ENCODE assay signal across 11 mouse cellular contexts in the genomic region with DNA sequence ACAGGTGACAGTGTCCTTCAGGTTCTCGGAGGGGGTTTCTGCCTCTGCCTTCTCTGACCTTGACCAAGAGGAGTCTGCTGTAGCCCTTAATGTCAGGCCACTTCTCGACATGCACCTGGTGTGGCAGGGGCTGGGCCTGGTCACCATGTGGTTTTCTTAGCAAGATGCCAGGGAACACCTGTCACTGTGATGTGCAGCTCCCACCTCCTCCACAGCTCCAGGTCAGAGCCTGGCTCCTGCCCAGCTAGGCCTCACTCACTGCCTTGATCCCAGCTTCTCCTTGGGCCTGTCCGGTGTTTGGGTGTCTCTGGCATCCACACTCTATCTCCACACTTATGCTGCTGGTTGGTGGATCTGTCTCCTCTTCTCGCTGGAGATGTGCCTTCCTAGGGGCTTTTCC.
DNase-seq lines count a peak whose midpoint lies in the region; ATAC-seq and TF ChIP-seq lines count a peak whose summit lies in the region.
"Had no signal": no experiment of that assay in that cellular context is flagged by ENCODE, and none has a peak within 500 bp of the region (broad histone marks: within the 10 kb centered on the region; RNA-seq: fewer than 3 reads in every experiment).

No protein-coding gene starts in this region.

- H3K4me2 ChIP-seq in forebrain, embryonic 15.5 days (replicated peaks): no peak overlapping the region
- H3K4me2 ChIP-seq in forebrain, embryonic 16.5 days (ENCODE audit: low read length): no peak overlapping the region
- no peak overlapping the region for H3K4me2 ChIP-seq in hindbrain, embryonic 11.5 days (replicated peaks; ENCODE audit: low read depth, low read length)
- H3K4me2 ChIP-seq in hindbrain, postnatal 0 days (ENCODE audit: low read depth, low read length): no peak overlapping the region
- H3K4me2 ChIP-seq: embryonic facial prominence, embryonic 12.5 days had no signal

- H3K27ac ChIP-seq in forebrain, embryonic 15.5 days (replicated peaks): peak overlapping the region; percentile 33; the same call in 1 of the 2 replicates
- H3K27ac ChIP-seq in forebrain, embryonic 16.5 days (ENCODE audit: low read length): no peak overlapping the region
- peak overlapping the region; percentile 19 for H3K27ac ChIP-seq in hindbrain, embryonic 10.5 days
- H3K27ac ChIP-seq in hindbrain, embryonic 11.5 days (ENCODE audit: low read depth, low read length): no peak overlapping the region
- H3K27ac ChIP-seq in hindbrain, postnatal 0 days: peak overlapping the region; percentile 66
- H3K27ac ChIP-seq: liver, embryonic 12.5 days; macrophage had no signal

- H3K9me3 ChIP-seq in forebrain, embryonic 15.5 days: no peaks in the 10 kb centered on the region
- H3K9me3 ChIP-seq in forebrain, embryonic 16.5 days (ENCODE audit: control insufficient read depth, low read length): no peaks in the 10 kb centered on the region
- H3K9me3 ChIP-seq in hindbrain, embryonic 10.5 days: no peaks in the 10 kb centered on the region
- no peaks in the 10 kb centered on the region for H3K9me3 ChIP-seq in hindbrain, embryonic 11.5 days (ENCODE audit: control insufficient read depth, low read length)
- H3K9me3 ChIP-seq in megakaryocyte, embryonic 14.5 days: no peaks in the 10 kb centered on the region
- no peaks in the 10 kb centered on the region for H3K9me3 ChIP-seq in hindbrain, postnatal 0 days (ENCODE audit: low read length)
- H3K9me3 ChIP-seq: embryonic facial prominence, embryonic 12.5 days; liver, embryonic 12.5 days had no signal

- ATAC-seq in forebrain, embryonic 15.5 days (replicated peaks): no peak
- no peak for ATAC-seq in forebrain, embryonic 16.5 days
- ATAC-seq in hindbrain, embryonic 11.5 days (ENCODE audit: low FRiP score): no peak
- no peak for ATAC-seq in megakaryocyte, adult 5-6 weeks (ENCODE audit: poor library complexity, severe bottlenecking)
- no peak for ATAC-seq in hindbrain, postnatal 0 days
- ATAC-seq: liver, embryonic 12.5 days had no signal

- H3K9ac ChIP-seq in forebrain, embryonic 15.5 days (replicated peaks): no peak overlapping the region
- no peak overlapping the region for H3K9ac ChIP-seq in forebrain, embryonic 16.5 days (replicated peaks; ENCODE audit: low read depth, low read length)
- H3K9ac ChIP-seq in hindbrain, embryonic 11.5 days (ENCODE audit: low read depth, low read length): no peak overlapping the region
- H3K9ac ChIP-seq in hindbrain, postnatal 0 days (replicated peaks; ENCODE audit: low read length): no peak overlapping the region; the same call in 1 of the 2 replicates
- H3K9ac ChIP-seq: embryonic facial prominence, embryonic 12.5 days; liver, embryonic 12.5 days had no signal

- H3K4me3 ChIP-seq in forebrain, embryonic 15.5 days: no peak overlapping the region
- no peak overlapping the region for H3K4me3 ChIP-seq in forebrain, embryonic 16.5 days (replicated peaks; ENCODE audit: low read length)
- H3K4me3 ChIP-seq in hindbrain, embryonic 10.5 days: no peak overlapping the region
- no peak overlapping the region for H3K4me3 ChIP-seq in hindbrain, embryonic 11.5 days (ENCODE audit: low read depth, low read length)
- H3K4me3 ChIP-seq in megakaryocyte, embryonic 14.5 days (replicated peaks): peak overlapping the region; percentile 6
- no peak overlapping the region for H3K4me3 ChIP-seq in hindbrain, postnatal 0 days (ENCODE audit: low read length)
- H3K4me3 ChIP-seq: embryonic facial prominence, embryonic 12.5 days; liver, embryonic 12.5 days had no signal

- H3K4me1 ChIP-seq in forebrain, embryonic 15.5 days: peaks cover 73% of the 10 kb centered on the region
- peaks cover 43% of the 10 kb centered on the region for H3K4me1 ChIP-seq in forebrain, embryonic 16.5 days (replicated peaks; ENCODE audit: control insufficient read depth, insufficient read depth, low read length)
- H3K4me1 ChIP-seq in hindbrain, embryonic 10.5 days (replicated peaks): peaks cover 75% of the 10 kb centered on the region
- 0 out of 2 replicates have a peak, but pooled peaks cover 3% of the 10 kb centered on the region for H3K4me1 ChIP-seq in hindbrain, embryonic 11.5 days (replicated peaks; ENCODE audit: control insufficient read depth, insufficient read depth, low read length)
- peaks cover 99% of the 10 kb centered on the region for H3K4me1 ChIP-seq in megakaryocyte, embryonic 14.5 days
- peaks cover 24% of the 10 kb centered on the region for H3K4me1 ChIP-seq in hindbrain, postnatal 0 days (ENCODE audit: insufficient read depth, low read length)

- whole genome bisulfite sequencing in forebrain, embryonic 15.5 days: 79% methylated on average over 4 of the region's 4 CpGs
- 90% methylated on average over 4 of the region's 4 CpGs for WGBS in forebrain, embryonic 16.5 days
- 79% methylated on average over 4 of the region's 4 CpGs for WGBS in hindbrain, embryonic 10.5 days
- 80% methylated on average over 4 of the region's 4 CpGs for WGBS in hindbrain, embryonic 11.5 days
- WGBS in hindbrain, postnatal 0 days: 62% methylated on average over 4 of the region's 4 CpGs

- no peaks in the 10 kb centered on the region for H3K27me3 ChIP-seq in forebrain, embryonic 15.5 days
- no peaks in the 10 kb centered on the region for H3K27me3 ChIP-seq in forebrain, embryonic 16.5 days (replicated peaks; ENCODE audit: control insufficient read depth, insufficient read depth, low read length)
- no peaks in the 10 kb centered on the region for H3K27me3 ChIP-seq in hindbrain, embryonic 10.5 days (ENCODE audit: insufficient read depth, poor library complexity, severe bottlenecking)
- no peaks in the 10 kb centered on the region for H3K27me3 ChIP-seq in hindbrain, embryonic 11.5 days (ENCODE audit: control insufficient read depth, insufficient read depth, low read length)
- H3K27me3 ChIP-seq in megakaryocyte, embryonic 14.5 days (replicated peaks): no peaks in the 10 kb centered on the region
- no peaks in the 10 kb centered on the region for H3K27me3 ChIP-seq in hindbrain, postnatal 0 days (ENCODE audit: insufficient read depth, low read length)
- H3K27me3 ChIP-seq: embryonic facial prominence, embryonic 12.5 days; liver, embryonic 12.5 days had no signal

- H3K36me3 ChIP-seq in forebrain, embryonic 15.5 days: no peaks in the 10 kb centered on the region
- no peaks in the 10 kb centered on the region for H3K36me3 ChIP-seq in forebrain, embryonic 16.5 days (ENCODE audit: control insufficient read depth, insufficient read depth)
- H3K36me3 ChIP-seq in hindbrain, embryonic 10.5 days: no peaks in the 10 kb centered on the region
- no peaks in the 10 kb centered on the region for H3K36me3 ChIP-seq in hindbrain, embryonic 11.5 days (ENCODE audit: control insufficient read depth, insufficient read depth, low read length)
- peaks cover 19% of the 10 kb centered on the region for H3K36me3 ChIP-seq in megakaryocyte, embryonic 14.5 days (replicated peaks; ENCODE audit: low read length)
- H3K36me3 ChIP-seq in hindbrain, postnatal 0 days (ENCODE audit: insufficient read depth, low read length): no peaks in the 10 kb centered on the region
- H3K36me3 ChIP-seq: embryonic facial prominence, embryonic 12.5 days; liver, embryonic 12.5 days had no signal

- DNase-seq in hindbrain, embryonic 10.5 days (ENCODE audit: low spot score): no peak
- DNase-seq in hindbrain, embryonic 11.5 days (ENCODE audit: low spot score): no peak
- DNase-seq in hindbrain, postnatal 0 days (ENCODE audit: low spot score): no peak
- DNase-seq in c-Kit-positive CD71-positive TER-119-positive erythroid progenitor cells, embryonic 14.5 days (ENCODE audit: low spot score): no peak

- TF ChIP-seq CTCF in hindbrain, postnatal 0 days (IDR thresholded peaks at IDR 0.05; ENCODE audit: low read depth): no peak

Comparison
In these comparisons a context has a peak if more than half of its experiments do, and no peak if none do; other contexts are left out.
1. H3K27ac ChIP-seq: peak in forebrain, embryonic 15.5 days (single experiment), hindbrain, embryonic 10.5 days (single experiment) and hindbrain, postnatal 0 days (single experiment); none in forebrain, embryonic 16.5 days (single experiment) and hindbrain, embryonic 11.5 days (single experiment).